Mouse (Mus musculus) monocyte, adult 5-6 weeks (primary cell): ENCODE results near the gene Trmt11. TPM values are rescaled to one million over a fixed set of nuclear protein-coding genes. Genes with fewer than 3 reads are reported as not detected.
"Not testable (repeated sequence)": the region's sequence is repeated elsewhere in the genome, so short reads cannot be mapped to it uniquely, and the experiment has no call there.

Experiments
- ATAC-seq: fragments of 153-309, 156-312 bp; replicated peaks from 2 replicates; pipeline ENCODE4 v1.8.0; 2017; ENCODE audit warnings: mild to moderate bottlenecking; ENCODE audit not compliant: low TSS enrichment, insufficient number of reproducible peaks, severe bottlenecking, poor library complexity, low FRiP score
- total RNA-seq: library from RNA; stranded (forward); fragments of 200-1000, 200-491, 200-594 nt; gene quantifications from 3 replicates; pipeline ENCODE4 v1.2.3, GENCODE M21; 2017

The Trmt11 gene
- 9.3 to 29.2 TPM (median 18.8 TPM) in 3 replicates for total RNA-seq

- peak; percentile 85 for ATAC-seq
Measured at GRCm38 (mm10) chr10:30600542-30600966, at the start of gene Trmt11. Trmt11 (minus strand) TSS chr10:30600749.

DNA sequence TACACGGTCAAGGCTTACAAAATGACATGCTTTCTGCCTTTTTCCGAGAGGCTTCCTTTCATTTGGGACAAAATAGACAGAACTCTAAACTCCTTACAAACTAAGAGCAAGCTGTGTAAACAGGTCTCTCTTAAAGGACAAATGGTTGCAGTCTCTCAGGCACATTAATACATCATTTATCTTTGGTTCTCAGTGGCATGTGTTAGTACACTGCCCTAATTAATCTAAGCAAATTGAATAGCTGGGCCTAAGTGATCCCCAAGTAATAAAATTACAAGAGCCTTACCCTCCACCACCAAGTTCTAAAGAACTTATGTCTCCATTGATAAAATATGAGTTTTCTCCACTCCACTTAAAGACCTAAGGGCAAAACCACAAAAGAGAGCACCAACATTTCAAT is 47.1 kb upstream of the Trmt11 start:
- ATAC-seq, result no peak

GRCm38 (mm10) chr10:30638216-30638615 is 37.7 kb upstream of the Trmt11 start:
- no peak for ATAC-seq

DNA sequence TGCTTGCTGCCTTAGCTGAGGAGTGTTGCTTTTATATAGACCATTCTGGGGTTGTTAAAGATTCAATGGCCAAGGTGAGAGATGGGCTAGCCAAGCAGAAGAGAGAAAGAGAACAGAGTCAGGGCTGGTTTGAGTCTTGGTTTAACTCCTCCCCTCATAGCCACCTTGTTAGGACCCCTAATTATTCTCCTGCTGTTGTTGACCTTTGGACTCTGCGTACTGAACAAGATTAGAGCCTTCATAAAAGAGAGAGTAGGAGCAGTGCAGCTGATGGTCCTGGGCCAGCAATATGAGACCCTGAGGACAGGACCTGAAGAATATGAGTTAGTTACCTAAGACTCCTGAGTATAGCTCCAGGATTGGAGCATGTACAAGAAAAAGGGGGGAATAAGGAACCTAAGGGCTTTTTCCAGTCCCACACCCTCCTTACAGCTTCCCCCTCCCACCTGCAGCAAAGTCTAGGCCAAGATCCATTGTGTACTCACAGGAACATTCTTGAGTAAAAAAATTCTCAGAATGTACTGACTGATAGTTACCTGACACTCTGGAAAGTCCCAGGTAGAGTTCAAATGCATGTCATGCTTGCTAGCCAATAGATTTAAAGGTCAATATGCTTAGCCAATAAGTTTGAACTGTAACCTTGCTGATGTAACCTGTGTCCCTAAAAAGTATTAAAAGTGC is 36.1 kb upstream of the Trmt11 start:
- not testable (repeated sequence) for ATAC-seq

DNA sequence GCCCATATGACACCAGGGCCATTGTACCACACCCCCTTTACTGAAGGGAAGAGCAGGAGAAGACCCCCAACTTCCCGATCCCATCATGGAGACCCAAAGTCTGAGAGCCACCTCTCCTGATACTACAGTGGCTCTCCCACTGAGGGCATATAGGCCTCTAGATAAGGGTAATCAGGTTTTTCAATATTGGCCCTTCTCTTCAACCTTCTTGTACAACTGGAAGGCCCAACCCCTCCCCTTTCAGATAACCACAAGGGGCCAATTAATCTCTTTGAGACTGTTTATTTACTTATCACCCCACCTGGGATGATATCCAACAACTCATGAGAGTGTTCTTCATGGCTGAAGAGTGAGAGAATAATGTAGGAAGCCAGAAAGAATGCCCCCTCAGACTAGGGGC is 32.2 kb upstream of the Trmt11 start:
- ATAC-seq, result no peak

GRCm38 (mm10) chr10:30629977-30630376 is 29.4 kb upstream of the Trmt11 start:
- no peak for ATAC-seq

GRCm38 (mm10) chr10:30629513-30629912 is 29.0 kb upstream of the Trmt11 start, which contains the start of gene Hint3:
Hint3 (minus strand) TSS chr10:30629632.
- no peak for ATAC-seq

DNA sequence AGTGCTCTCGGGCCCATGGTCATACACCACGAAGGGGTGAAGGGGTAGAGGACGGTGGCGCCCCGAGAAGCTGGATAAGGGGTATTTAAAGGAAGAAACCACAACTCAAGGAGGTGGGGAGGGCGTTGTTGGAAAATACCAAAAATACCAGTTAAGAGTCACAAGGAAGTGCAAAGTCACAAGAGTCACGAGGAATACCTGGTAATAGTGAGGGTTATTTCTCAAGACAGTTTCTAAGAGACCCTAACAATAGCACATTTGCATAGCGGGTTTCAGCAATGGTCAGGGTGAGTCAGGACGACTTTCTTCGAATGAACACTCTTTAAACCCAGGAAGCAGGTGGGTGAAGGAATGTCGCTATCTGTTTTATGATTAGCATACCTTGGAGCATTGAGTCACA is 27.9 kb upstream of the Trmt11 start:
- ATAC-seq, result not testable (repeated sequence)

DNA sequence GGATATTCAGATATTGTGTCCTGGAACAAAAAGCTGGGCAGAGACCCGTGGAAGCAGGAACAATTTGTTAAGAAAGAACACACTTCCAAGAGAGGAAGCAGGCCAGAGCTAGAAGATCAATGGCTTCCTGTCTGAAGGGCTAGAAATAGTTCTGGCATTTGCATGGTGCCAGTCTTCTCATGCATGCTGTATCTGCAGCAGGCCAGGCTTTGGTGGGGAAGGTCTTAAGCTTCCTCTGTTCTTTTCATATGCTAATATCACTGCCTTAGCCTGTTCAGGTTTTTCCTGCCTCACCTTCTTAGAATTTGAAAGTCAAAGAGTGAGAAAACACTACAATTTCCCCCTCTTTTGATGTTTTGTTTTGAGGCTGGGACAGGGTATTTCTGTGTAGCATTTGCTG is 27.0 kb upstream of the Trmt11 start:
- no peak for ATAC-seq

- ATAC-seq, result no peak
Measured at GRCm38 (mm10) chr10:30624161-30625019, 23.8 kb upstream of the Trmt11 start.

- no peak for ATAC-seq
Measured at GRCm38 (mm10) chr10:30622928-30623327, 22.4 kb upstream of the Trmt11 start.

DNA sequence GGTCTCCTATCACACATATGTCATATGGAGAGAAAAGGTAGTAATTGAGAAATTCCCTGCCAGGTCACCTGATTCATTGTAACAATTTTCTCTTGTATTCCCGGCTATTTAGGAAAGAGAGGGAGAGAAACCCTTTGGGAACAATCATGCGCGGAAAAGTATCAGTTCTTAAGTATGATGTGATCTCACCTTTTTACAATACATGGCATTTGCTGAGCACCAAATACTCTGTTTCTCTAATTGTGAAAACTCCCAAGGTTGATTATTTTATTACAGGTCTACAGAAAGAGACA is 18.3 kb upstream of the Trmt11 start:
- ATAC-seq, result no peak

DNA sequence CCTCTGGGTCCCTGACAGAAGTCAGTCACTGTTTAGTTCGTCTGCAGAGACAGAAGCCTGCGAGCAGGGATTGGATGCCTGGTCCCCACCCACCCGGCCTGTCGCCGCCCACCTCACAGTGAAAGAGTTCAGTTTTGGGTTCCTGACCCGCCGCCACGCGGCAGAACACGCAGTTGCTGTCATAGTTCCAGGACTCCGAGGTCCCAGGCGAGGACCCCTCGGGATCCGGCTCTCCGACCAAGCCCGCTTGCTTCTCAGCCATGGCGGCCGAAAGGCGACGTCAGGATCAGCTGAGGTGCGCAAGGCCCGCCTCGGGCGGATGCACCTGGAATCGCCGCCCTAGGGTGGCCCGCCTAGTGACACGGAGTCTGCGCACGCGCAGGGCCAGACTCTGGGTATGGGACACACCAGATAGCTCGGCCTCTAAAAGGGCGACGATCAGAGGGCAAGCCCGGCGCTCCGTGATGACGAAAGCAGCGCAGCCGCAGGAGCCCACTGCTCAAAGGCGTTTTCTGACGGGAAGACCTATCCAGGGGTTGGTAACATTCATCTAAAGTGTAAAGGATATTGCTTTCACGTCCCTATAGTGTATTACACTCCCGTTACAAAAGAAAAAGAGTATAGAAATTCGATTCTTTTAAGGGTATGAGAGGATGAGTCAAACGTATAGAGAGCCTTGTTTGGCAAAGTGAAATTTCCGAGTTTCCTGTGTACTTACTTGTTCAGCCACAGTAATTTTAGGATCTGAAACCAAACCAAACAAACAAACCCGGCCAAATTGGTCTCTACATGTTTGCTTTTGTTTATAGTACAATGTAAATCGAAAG is 17.8 kb upstream of the Trmt11 start:
- ATAC-seq, result peak; percentile 97

GRCm38 (mm10) chr10:30613039-30613438 is 12.5 kb upstream of the Trmt11 start:
- ATAC-seq, result no peak

- ATAC-seq, result no peak
Measured at GRCm38 (mm10) chr10:30609614-30610013, 9.1 kb upstream of the Trmt11 start.

DNA sequence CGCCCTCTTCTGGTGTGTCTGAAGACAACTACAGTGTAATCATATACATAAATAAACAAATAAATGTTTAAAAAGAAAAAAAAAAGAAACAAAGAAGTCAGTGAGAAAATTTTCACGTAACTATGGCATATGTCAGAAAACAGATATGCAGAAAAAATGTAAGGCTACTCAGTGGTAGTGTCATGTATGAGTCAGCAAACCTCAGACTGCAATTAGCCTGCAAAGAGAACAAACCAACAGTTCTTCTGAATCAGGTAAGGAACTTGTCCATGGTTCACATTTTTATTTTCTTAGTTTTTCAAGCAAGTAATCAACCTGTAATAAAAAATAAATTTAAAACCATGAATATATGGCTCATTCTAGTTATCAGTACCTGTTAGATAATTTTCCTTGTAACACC is 7.6 kb upstream of the Trmt11 start:
- no peak for ATAC-seq

- peak; percentile 10; the same call in 1 of the 2 replicates for ATAC-seq
Measured at GRCm38 (mm10) chr10:30600094-30600534, 435 bp downstream of the Trmt11 start.

GRCm38 (mm10) chr10:30587037-30587436 is 13.5 kb downstream of the Trmt11 start:
- no peak for ATAC-seq

- ATAC-seq, result no peak
Measured at GRCm38 (mm10) chr10:30585691-30586090, 14.9 kb downstream of the Trmt11 start.
